ENCODE assay signal across 10 mouse cellular contexts in the genomic region with DNA sequence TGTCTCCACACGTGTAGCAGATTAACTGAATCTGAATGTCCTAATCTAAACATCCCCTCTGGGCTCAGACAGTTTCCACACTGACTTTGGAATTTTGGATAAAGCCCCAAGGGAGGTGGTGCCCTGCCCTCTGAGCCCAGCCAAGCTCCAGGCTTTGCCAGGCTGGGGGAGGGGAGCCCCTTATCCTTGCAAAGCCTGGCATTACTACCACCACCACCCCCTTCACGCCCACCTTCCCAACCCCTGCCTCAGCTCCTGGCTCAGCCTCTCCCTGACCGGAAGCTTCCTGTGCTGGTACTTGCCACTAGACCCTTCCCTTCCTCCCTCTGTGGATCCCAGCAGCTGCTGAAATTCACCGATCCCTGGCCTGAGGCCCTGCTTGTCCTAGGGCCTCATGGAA. TPM values are rescaled to one million over a fixed set of nuclear protein-coding genes. Genes with fewer than 3 reads are reported as not detected.
DNase-seq lines count a peak whose midpoint lies in the region; ATAC-seq lines count a peak whose summit lies in the region.
"Had no signal": no experiment of that assay in that cellular context is flagged by ENCODE, and none has a peak within 500 bp of the region (broad histone marks: within the 10 kb centered on the region; RNA-seq: fewer than 3 reads in every experiment).

No protein-coding gene starts in this region.

- H3K4me2 ChIP-seq in lung, embryonic 15.5 days = peak overlapping the region; percentile 77; the same call in 1 of the 2 replicates

- H3K9ac ChIP-seq in lung, embryonic 15.5 days = no peak overlapping the region

- no peaks in the 10 kb centered on the region for H3K27me3 ChIP-seq in lung, embryonic 15.5 days

- no peaks in the 10 kb centered on the region for H3K9me3 ChIP-seq in lung, embryonic 15.5 days

- peak overlapping the region; percentile 25 for H3K27ac ChIP-seq in lung, embryonic 15.5 days

- WGBS in lung, embryonic 15.5 days = 35% methylated on average over 4 of the region's 4 CpGs

- peaks cover 31% of the 10 kb centered on the region for H3K4me1 ChIP-seq in lung, embryonic 15.5 days

- no peak for ATAC-seq in lung, embryonic 15.5 days (ENCODE audit: borderline replicate concordance, extremely low read depth, low FRiP score, low TSS enrichment)

- H3K4me3 ChIP-seq in lung, embryonic 15.5 days = no peak overlapping the region

- no peaks in the 10 kb centered on the region for H3K36me3 ChIP-seq in lung, embryonic 15.5 days

- DNase-seq in heart, adult 11 months = peak; percentile 96
- DNase-seq in heart, adult 8-10 months (ENCODE audit: low spot score) = no peak
- peak; percentile 38 for DNase-seq in ovary, postnatal 36 days (ENCODE audit: low spot score)
- no peak for DNase-seq in ovary, postnatal 10 days (ENCODE audit: low spot score)
- DNase-seq in right cerebral cortex, adult 2 months (ENCODE audit: low spot score in 2 of 2) = no peak
- DNase-seq in thymus, postnatal 25 days = no peak
- no peak for DNase-seq in cerebellum, postnatal 14 days
- DNase-seq: cerebellum, adult 9-10 months; kidney, adult 18-20 months had no signal

RNA-seq across cellular contexts. Expression of a gene that starts 1.7 kb away (rescaled TPM):
- total RNA-seq in heart, adult 8-10 months (2022) = 10 to 100 TPM; 52.5 to 62.3 (median 57.9) TPM
- 75.3 and 77.6 TPM in 2 replicates for polyA plus RNA-seq in lung, embryonic 15.5 days (2015; fragmentation: Nextera tagmentation; extraction: Ambion mirVana)

RNA-seq across cellular contexts. Expression of a gene that starts 10.6 kb away (rescaled TPM):
- total RNA-seq in heart, adult 8-10 months (2022) = 10 to 100 TPM; 20.0 to 23.2 (median 20.6) TPM
- 38.0 and 39.4 TPM in 2 replicates for polyA plus RNA-seq in lung, embryonic 15.5 days (2015; fragmentation: Nextera tagmentation; extraction: Ambion mirVana)

Comparison
In these comparisons a context has a peak if more than half of its experiments do, and no peak if none do; other contexts are left out.
1. DNase-seq: peak in heart, adult 11 months (single experiment) and ovary, postnatal 36 days (single experiment); none in heart, adult 8-10 months (single experiment), ovary, postnatal 10 days (single experiment), right cerebral cortex, adult 2 months (0 of 2), thymus, postnatal 25 days (single experiment) and cerebellum, postnatal 14 days (0 of 2).